Mouse (Mus musculus) neutrophil, adult 83 days (primary cell): ENCODE results near the gene Clec2h. TPM values are rescaled to one million over a fixed set of nuclear protein-coding genes. Genes with fewer than 3 reads are reported as not detected.

Experiments
- total RNA-seq, 2 experiments: library from RNA; stranded (reverse); gene quantifications; one replicate each; pipeline ENCODE4 v1.2.4; 2023

Gene Clec2h
- total RNA-seq: not detected

GRCm38 (mm10) chr6:128662206-128662605 lies at the start of gene Clec2h:
Gene Clec2h (plus strand): TSS chr6:128662385.

GRCm38 (mm10) chr6:128623433-128623832 lies 38.8 kb upstream of the Clec2h start, which contains the start of gene Klrb1a:
Gene Klrb1a (minus strand): TSS chr6:128623533.

GRCm38 (mm10) chr6:128722959-128723358 lies 60.8 kb downstream of the Clec2h start, which contains the start of gene Klrb1:
Gene Klrb1 (minus strand): TSS chr6:128723059.

Other genes starting within 250 kb of the Clec2h start
- 10 to 100 TPM; 11.0 to 14.1 TPM for gene Itfg2, start 237.5 kb upstream of the Clec2h start, total RNA-seq
- gene Fkbp4, start 223.7 kb upstream of the Clec2h start, total RNA-seq: 10 to 100 TPM; 44.7 to 53.1 TPM
- gene Pzp, start 135.7 kb upstream of the Clec2h start, total RNA-seq: not detected
- not detected for gene A2ml1, start 80.8 kb upstream of the Clec2h start, total RNA-seq
- gene Klrb1a, start 38.9 kb upstream of the Clec2h start, total RNA-seq: not detected
- gene Klrb1, start 60.7 kb downstream of the Clec2h start, total RNA-seq: not detected
- under 1 TPM in 1 of 2 experiments, not detected in 1; 0.20 TPM for gene Klrb1c, start 126.8 kb downstream of the Clec2h start, total RNA-seq
- not detected for gene Gm44511, start 163.9 kb downstream of the Clec2h start, total RNA-seq
- gene Klrb1b, start 163.9 kb downstream of the Clec2h start, total RNA-seq: not detected
- 10 to 100 TPM in 1 of 2 experiments, 1 to 10 TPM in 1; 8.9 to 15.8 TPM for gene Clec2i, start 225.2 kb downstream of the Clec2h start, total RNA-seq
- gene BC035044, start 228.7 kb downstream of the Clec2h start, total RNA-seq: 10 to 100 TPM; 42.2 to 54.5 TPM